Mouse (Mus musculus) neural tube, embryonic 13.5 days (tissue): ENCODE data around the gene Pdx1. TPM values are rescaled to one million over a fixed set of nuclear protein-coding genes. Genes with fewer than 3 reads are reported as not detected.

ENCODE experiments used
- ATAC-seq: fragments of 200-750 bp; cut with Nextera tagmentation; 2 replicates; pipeline ENCODE4 v1.8.0; 2017; ENCODE audit warnings: low read depth, mild to moderate bottlenecking, moderate TSS enrichment, moderate library complexity
- H3K27ac ChIP-seq: fragments of 300-500 bp; sonication (generic); replicated peaks from 2 replicates; pipeline ENCODE4 v1.5.1; 2015; ENCODE audit warnings: moderate library complexity, mild to moderate bottlenecking, inconsistent platforms
- H3K27me3 ChIP-seq: fragments of 300-500 bp; sonication (generic); 2 replicates; pipeline ENCODE4 v1.6.1; 2015; ENCODE audit warnings: mild to moderate bottlenecking, inconsistent platforms
- H3K36me3 ChIP-seq: fragments of 300-500 bp; sonication (generic); 2 replicates; pipeline ENCODE4 v1.6.1; 2015; ENCODE audit warnings: mild to moderate bottlenecking, inconsistent platforms
- H3K4me1 ChIP-seq: fragments of 300-500 bp; sonication (generic); replicated peaks from 2 replicates; pipeline ENCODE4 v1.6.1; 2015; ENCODE audit warnings: inconsistent platforms
- H3K4me2 ChIP-seq: fragments of 300-500 bp; sonication (generic); 2 replicates; pipeline ENCODE4 v1.6.1; 2015; ENCODE audit warnings: inconsistent platforms, mild to moderate bottlenecking, moderate library complexity
- H3K4me3 ChIP-seq: fragments of 300-500 bp; sonication (generic); 2 replicates; pipeline ENCODE4 v1.5.1; 2015; ENCODE audit warnings: mild to moderate bottlenecking, inconsistent platforms
- H3K9ac ChIP-seq: fragments of 300-500 bp; sonication (generic); 2 replicates; pipeline ENCODE4 v1.6.1; 2015; ENCODE audit warnings: moderate library complexity, mild to moderate bottlenecking, inconsistent platforms
- H3K9me3 ChIP-seq: fragments of 300-500 bp; sonication (generic); 2 replicates; pipeline ENCODE4 v1.6.1; 2016; ENCODE audit warnings: inconsistent platforms
- WGBS: fragments of 180-500 bp; shearing (Covaris S2); methylation state at CpG from one replicate; pipeline ENCODE4 v1.1.7; 2015; 5-methylcytosine and 5-hydroxymethylcytosine counted together
- polyA plus RNA-seq: library from polyadenylated mRNA; unstranded; fragments of >200 nt; fragmentation: Nextera tagmentation; extraction: Ambion mirVana; gene quantifications from 2 replicates; pipeline ENCODE4 v1.2.1, GENCODE M21; 2015

The Pdx1 gene
- polyA plus RNA-seq = not detected in 2 replicates

GRCm38 (mm10) chr5:147269926-147270672 is at the start of gene Pdx1:
Gene Pdx1 (plus strand): TSS chr5:147269959.
- ATAC-seq = no peak
- H3K36me3 ChIP-seq = no peaks in the 10 kb centered on the region
- peaks cover 99% of the 10 kb centered on the region for H3K27me3 ChIP-seq
- no peak within 1 kb of the TSS for H3K4me3 ChIP-seq
- no peak within 1 kb of the TSS for H3K4me2 ChIP-seq
- peaks cover 11% of the 10 kb centered on the region; the same call in 1 of the 2 replicates for H3K4me1 ChIP-seq
- no peak within 1 kb of the TSS for H3K27ac ChIP-seq
- H3K9me3 ChIP-seq = no peaks in the 10 kb centered on the region
- 1% methylated on average over 44 of the region's 44 CpGs for WGBS
- no peak within 1 kb of the TSS for H3K9ac ChIP-seq

- H3K36me3 ChIP-seq = no peaks in the 10 kb centered on the region
- peaks cover 29% of the 10 kb centered on the region for H3K4me1 ChIP-seq
- no peak overlapping the region for H3K4me2 ChIP-seq
- H3K9ac ChIP-seq = no peak overlapping the region
- H3K27me3 ChIP-seq = peaks cover 47% of the 10 kb centered on the region
- 18% methylated on average over 25 of the region's 25 CpGs for WGBS
- ATAC-seq = peak; percentile 86
- no peak overlapping the region for H3K4me3 ChIP-seq
- H3K9me3 ChIP-seq = no peaks in the 10 kb centered on the region
- no peak overlapping the region for H3K27ac ChIP-seq
These were observed 42.2 kb upstream of the Pdx1 start for GRCm38 (mm10) chr5:147227354-147228112.

- ATAC-seq = no peak
- Histone ChIP-seq H3K4me1 (no peaks in the 10 kb centered on the region), H3K27ac (no peak overlapping the region), H3K9ac (no peak overlapping the region), H3K9me3 (no peaks in the 10 kb centered on the region), H3K36me3 (no peaks in the 10 kb centered on the region), H3K4me3 (no peak overlapping the region), H3K4me2 (no peak overlapping the region), H3K27me3 (0 out of 2 replicates have a peak, but pooled peaks cover 3% of the 10 kb centered on the region)
- 49% methylated on average over 21 of the region's 21 CpGs for WGBS
These were observed 34.1 kb upstream of the Pdx1 start for GRCm38 (mm10) chr5:147235406-147236309.

DNA sequence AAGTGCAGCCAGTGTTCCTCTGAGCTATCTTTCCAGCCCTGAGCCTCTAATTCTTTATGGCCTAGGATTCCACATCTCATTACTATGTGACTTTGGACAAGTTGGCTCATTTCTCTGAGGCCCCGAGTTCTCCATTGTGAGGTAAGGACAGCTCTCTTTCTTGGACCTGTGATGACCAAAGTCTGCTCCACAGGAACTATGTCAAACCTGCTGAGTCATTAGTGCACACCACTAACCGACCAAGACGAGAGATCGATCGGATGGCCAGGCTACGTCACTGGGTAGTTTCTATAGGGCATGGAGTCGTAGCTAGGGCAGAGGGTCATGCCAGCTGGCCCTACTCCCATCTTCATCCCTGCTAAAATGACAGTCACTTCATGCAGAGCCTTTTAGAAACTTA is 25.9 kb upstream of the Pdx1 start:
- no peak overlapping the region for H3K9ac ChIP-seq
- no peak overlapping the region for H3K4me3 ChIP-seq
- H3K36me3 ChIP-seq = no peaks in the 10 kb centered on the region
- H3K4me2 ChIP-seq = no peak overlapping the region
- no peaks in the 10 kb centered on the region for H3K27me3 ChIP-seq
- no peak overlapping the region for H3K27ac ChIP-seq
- ATAC-seq = no peak
- WGBS = 87% methylated on average over 7 of the region's 7 CpGs
- no peaks in the 10 kb centered on the region for H3K9me3 ChIP-seq
- H3K4me1 ChIP-seq = no peaks in the 10 kb centered on the region

- ATAC-seq = no peak
- WGBS = 91% methylated on average over 1 of the region's 1 CpGs
These were observed 9.6 kb upstream of the Pdx1 start for GRCm38 (mm10) chr5:147260189-147260588.

DNA sequence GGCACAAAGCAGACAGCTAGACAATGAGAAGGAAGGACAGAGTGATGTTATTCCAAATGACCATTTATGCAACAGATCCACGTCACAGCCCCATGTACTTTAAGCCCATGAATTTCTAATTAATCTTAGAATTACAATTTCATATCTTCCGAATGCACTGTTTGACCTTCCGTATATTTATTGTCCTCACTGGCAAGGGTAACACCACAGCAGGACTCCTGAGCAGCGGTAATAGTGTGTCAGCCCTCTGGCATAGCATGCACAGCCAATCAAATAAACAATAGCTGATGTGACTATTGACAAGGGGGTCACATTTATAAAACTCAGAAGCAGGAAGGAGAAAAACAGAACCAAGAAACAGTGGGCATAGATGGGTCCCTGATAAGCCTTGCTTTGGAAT is 9.0 kb upstream of the Pdx1 start:
- H3K27ac ChIP-seq = no peak overlapping the region
- no peaks in the 10 kb centered on the region for H3K9me3 ChIP-seq
- peaks cover 46% of the 10 kb centered on the region for H3K27me3 ChIP-seq
- no peak overlapping the region for H3K4me3 ChIP-seq
- H3K36me3 ChIP-seq = no peaks in the 10 kb centered on the region
- 71% methylated on average over 4 of the region's 4 CpGs for WGBS
- no peaks in the 10 kb centered on the region for H3K4me1 ChIP-seq
- ATAC-seq = no peak
- no peak overlapping the region for H3K9ac ChIP-seq
- H3K4me2 ChIP-seq = no peak overlapping the region

More at GRCm38 (mm10) chr5:147260189-147260588, 9.6 kb upstream of the Pdx1 start:
- Histone ChIP-seq H3K4me3 (no peak overlapping the region), H3K27me3 (peaks cover 40% of the 10 kb centered on the region), H3K27ac (no peak overlapping the region), H3K36me3 (no peaks in the 10 kb centered on the region), H3K4me2 (no peak overlapping the region), H3K9ac (no peak overlapping the region), H3K9me3 (no peaks in the 10 kb centered on the region), H3K4me1 (no peaks in the 10 kb centered on the region)

- Histone ChIP-seq H3K4me3 (no peak overlapping the region), H3K27me3 (peaks cover 58% of the 10 kb centered on the region)
- 39% methylated on average over 11 of the region's 11 CpGs for WGBS
These were observed 7.7 kb upstream of the Pdx1 start for GRCm38 (mm10) chr5:147261899-147262541.

GRCm38 (mm10) chr5:147263945-147264344 is 5.8 kb upstream of the Pdx1 start:
- ATAC-seq = no peak
- Histone ChIP-seq H3K4me2 (no peak overlapping the region), H3K36me3 (no peaks in the 10 kb centered on the region), H3K27ac (no peak overlapping the region), H3K9ac (no peak overlapping the region), H3K4me1 (no peaks in the 10 kb centered on the region), H3K27me3 (peaks cover 77% of the 10 kb centered on the region), H3K9me3 (no peaks in the 10 kb centered on the region), H3K4me3 (no peak overlapping the region)
- 30% methylated on average over 4 of the region's 4 CpGs for WGBS

More at GRCm38 (mm10) chr5:147261899-147262541, 7.7 kb upstream of the Pdx1 start:
- Histone ChIP-seq H3K36me3 (no peaks in the 10 kb centered on the region), H3K4me2 (no peak overlapping the region), H3K9me3 (no peaks in the 10 kb centered on the region), H3K27ac (no peak overlapping the region), H3K4me1 (no peaks in the 10 kb centered on the region), H3K9ac (no peak overlapping the region)
- no peak for ATAC-seq

- no peak overlapping the region for H3K9ac ChIP-seq
- no peak overlapping the region for H3K4me3 ChIP-seq
- H3K4me1 ChIP-seq = 0 out of 2 replicates have a peak, but pooled peaks cover 4% of the 10 kb centered on the region
- no peak overlapping the region for H3K27ac ChIP-seq
- no peaks in the 10 kb centered on the region for H3K36me3 ChIP-seq
- no peak for ATAC-seq
- no peak overlapping the region for H3K4me2 ChIP-seq
- H3K27me3 ChIP-seq = peaks cover 96% of the 10 kb centered on the region
- no peaks in the 10 kb centered on the region for H3K9me3 ChIP-seq
- 7% methylated on average over 6 of the region's 6 CpGs for WGBS
These were observed 2.3 kb upstream of the Pdx1 start for GRCm38 (mm10) chr5:147267434-147267833.

DNA sequence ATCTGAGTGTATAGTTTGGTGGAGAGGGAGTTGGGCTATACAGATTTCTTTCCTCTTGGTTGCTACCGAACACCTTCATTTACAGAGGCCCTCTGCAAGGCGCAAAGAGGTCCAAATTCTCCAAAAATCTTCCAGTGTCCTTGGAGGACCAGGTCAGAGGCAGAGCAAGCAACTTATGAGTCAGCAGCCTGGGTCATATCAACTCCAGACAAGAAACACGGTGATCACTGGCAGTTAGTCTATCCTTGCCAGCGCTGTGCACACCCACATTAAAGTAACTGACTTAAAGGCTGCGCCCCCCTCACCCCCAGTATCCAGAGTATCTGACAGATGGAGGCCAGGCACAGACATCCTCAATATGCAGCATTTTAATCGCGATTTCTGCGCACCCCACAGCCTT is 1.0 kb upstream of the Pdx1 start:
- Histone ChIP-seq H3K4me2 (no peak overlapping the region), H3K4me3 (no peak overlapping the region), H3K9ac (no peak overlapping the region), H3K4me1 (0 out of 2 replicates have a peak, but pooled peaks cover 4% of the 10 kb centered on the region), H3K9me3 (no peaks in the 10 kb centered on the region), H3K27ac (no peak overlapping the region), H3K27me3 (peaks cover 99% of the 10 kb centered on the region), H3K36me3 (no peaks in the 10 kb centered on the region)
- ATAC-seq = no peak
- 0% methylated on average over 8 of the region's 8 CpGs for WGBS

DNA sequence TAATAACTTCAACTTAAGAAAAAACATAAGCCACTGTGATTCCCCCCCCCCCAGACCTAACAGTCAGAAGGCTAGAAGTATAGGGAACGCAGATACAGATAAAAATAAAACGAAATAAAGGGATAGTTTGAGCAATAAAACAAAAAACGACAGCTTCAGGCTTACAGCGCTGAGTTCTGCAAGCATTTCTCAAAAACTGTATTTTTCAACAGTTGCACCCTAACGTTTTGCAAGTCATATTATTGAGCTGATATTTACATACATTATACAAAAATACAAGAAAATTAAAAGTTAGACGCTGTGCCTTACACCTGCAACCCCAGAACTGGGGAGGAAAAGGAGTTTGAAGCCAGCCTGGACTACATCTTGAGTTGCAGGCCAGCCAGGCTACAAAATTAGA is 388 bp upstream of the Pdx1 start:
- no peaks in the 10 kb centered on the region for H3K36me3 ChIP-seq
- no peak overlapping the region for H3K27ac ChIP-seq
- H3K9me3 ChIP-seq = no peaks in the 10 kb centered on the region
- H3K9ac ChIP-seq = no peak overlapping the region
- ATAC-seq = no peak
- H3K27me3 ChIP-seq = peaks cover 98% of the 10 kb centered on the region
- H3K4me2 ChIP-seq = no peak overlapping the region
- WGBS = 5% methylated on average over 6 of the region's 6 CpGs
- H3K4me1 ChIP-seq = peaks cover 8% of the 10 kb centered on the region; the same call in 1 of the 2 replicates
- H3K4me3 ChIP-seq = no peak overlapping the region
